Mouse (Mus musculus) brain, embryonic 14.5 days (tissue): ENCODE results near the gene Dpf3. TPM values are rescaled to one million over a fixed set of nuclear protein-coding genes. Genes with fewer than 3 reads are reported as not detected.

Experiments used
- DNase-seq: peaks from one replicate; pipeline ENCODE4 v3.0.0-alpha.2; 2011; ENCODE audit warnings: low read depth
- CTCF ChIP-seq: fragments of 200-500 bp; IDR thresholded peaks from 2 replicates; pipeline ENCODE4 v1.5.1; 2012; ENCODE audit warnings: inconsistent platforms, mild to moderate bottlenecking, moderate library complexity, borderline replicate concordance; ENCODE audit not compliant: insufficient read depth, insufficient read length; ENCODE audit errors: extremely low read depth
- POLR2A ChIP-seq: fragments of 200-500 bp; IDR thresholded peaks from 2 replicates; pipeline ENCODE4 v1.6.1; 2012; ENCODE audit warnings: mild to moderate bottlenecking, inconsistent platforms, borderline replicate concordance; ENCODE audit not compliant: poor library complexity, insufficient read depth, insufficient read length, severe bottlenecking; ENCODE audit errors: extremely low read depth
- polyA plus RNA-seq: library from polyadenylated mRNA; depleted of rRNA; stranded (reverse); fragments of >200 nt; gene quantifications from 2 replicates; pipeline ENCODE4 v1.2.3, GENCODE M21; 2012

Dpf3 gene
- polyA plus RNA-seq, 1 experiment: 20.9 TPM

GRCm38 (mm10) chr12:83381072-83381471 is 106.4 kb downstream of the Dpf3 start:
- DNase-seq: no peak
- TF ChIP-seq POLR2A (no peak), CTCF (no peak)

DNA sequence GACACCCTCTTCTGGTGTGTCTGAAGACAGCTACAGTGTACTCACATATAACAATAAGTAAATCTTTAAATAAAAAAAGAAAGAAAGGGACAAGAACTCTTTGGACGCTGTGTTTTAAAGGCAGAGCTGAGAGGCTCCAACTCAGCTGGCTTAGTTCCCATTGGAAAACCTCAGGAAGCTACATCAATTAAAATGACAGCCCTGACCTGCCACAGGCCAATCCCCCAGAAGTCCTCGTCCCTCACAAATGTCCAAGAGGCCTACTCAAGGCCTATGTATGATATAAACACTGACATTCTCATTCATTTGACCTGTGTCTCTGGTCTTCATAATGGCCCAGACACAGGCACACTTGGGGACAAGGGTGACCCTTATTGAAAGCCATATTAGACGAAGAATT is 107.5 kb downstream of the Dpf3 start:
- TF ChIP-seq CTCF (no peak), POLR2A (no peak)
- no peak for DNase-seq

DNA sequence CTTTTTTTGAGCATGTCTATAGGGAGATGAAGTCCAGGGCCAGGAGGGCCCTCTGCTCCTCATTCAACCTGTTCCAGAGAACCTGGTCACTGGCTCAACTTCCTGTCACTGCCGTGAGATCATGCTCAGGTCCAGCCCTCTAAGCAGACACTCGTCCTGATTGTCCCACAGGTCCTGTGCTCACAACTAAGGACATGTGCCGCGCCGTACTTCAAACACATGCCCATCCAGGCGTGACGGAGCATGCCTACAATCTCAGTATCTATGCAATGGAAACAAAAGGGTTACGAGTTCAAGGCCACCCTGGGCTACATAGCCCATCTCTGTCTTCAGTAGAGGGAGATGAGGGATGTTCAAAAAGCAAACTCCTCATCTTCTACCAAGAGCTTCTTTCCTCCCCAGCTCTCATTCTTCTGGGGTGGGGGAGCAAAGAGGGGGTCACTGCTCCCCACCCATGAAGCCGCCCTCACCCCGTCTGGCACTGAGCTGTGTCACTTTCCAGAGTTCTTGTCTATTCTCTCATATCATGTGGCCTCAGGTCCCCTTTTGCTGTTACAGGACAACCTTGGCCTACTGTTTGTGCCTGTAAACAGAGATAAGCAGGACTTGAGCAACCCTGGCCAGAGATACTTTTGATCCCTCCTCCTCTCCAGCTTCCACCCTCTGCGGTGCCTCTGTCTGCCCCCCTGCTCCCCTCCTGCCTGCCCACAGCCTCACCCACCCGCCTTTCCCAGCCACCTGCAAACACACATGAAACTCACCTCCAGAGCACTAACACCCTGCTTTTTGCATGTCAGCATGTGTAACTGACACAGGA is 112.3 kb downstream of the Dpf3 start:
- no peak for DNase-seq
- TF ChIP-seq POLR2A: no peak
- no peak for TF ChIP-seq CTCF

GRCm38 (mm10) chr12:83373081-83373480 is 114.4 kb downstream of the Dpf3 start:
- TF ChIP-seq POLR2A: no peak
- TF ChIP-seq CTCF: no peak
- DNase-seq: peak; percentile 27

DNA sequence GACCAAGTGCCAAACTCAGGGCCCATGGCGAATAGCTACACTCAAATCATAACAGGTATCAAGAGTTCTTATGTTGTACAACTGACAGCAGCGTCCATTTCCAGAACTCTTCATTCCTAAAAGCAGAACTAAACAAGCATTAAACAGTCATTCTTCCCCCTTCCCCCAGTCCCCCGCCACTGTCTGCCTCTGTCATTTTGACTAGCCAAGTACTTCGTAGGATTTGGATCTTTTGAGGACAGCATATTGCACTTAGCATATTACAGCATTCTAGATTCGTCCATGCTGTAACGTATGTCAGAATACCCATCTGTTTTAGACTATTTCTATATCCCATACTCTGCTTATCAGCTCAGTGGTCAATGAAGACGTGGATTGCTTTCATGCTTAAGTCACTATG is 115.2 kb downstream of the Dpf3 start:
- no peak for DNase-seq
- no peak for TF ChIP-seq CTCF
- no peak for TF ChIP-seq POLR2A

GRCm38 (mm10) chr12:83370221-83370620 is 117.3 kb downstream of the Dpf3 start:
- no peak for DNase-seq
- TF ChIP-seq POLR2A (no peak), CTCF (no peak)

GRCm38 (mm10) chr12:83369416-83369815 is 118.1 kb downstream of the Dpf3 start:
- DNase-seq: no peak
- TF ChIP-seq CTCF: no peak

GRCm38 (mm10) chr12:83367486-83367885 is 120.0 kb downstream of the Dpf3 start:
- DNase-seq: no peak
- TF ChIP-seq POLR2A: no peak
- no peak for TF ChIP-seq CTCF

- TF ChIP-seq CTCF (peak; percentile 8; the same call in 1 of the 2 replicates), POLR2A (no peak)
Observed at GRCm38 (mm10) chr12:83364771-83365170, 122.7 kb downstream of the Dpf3 start.

DNA sequence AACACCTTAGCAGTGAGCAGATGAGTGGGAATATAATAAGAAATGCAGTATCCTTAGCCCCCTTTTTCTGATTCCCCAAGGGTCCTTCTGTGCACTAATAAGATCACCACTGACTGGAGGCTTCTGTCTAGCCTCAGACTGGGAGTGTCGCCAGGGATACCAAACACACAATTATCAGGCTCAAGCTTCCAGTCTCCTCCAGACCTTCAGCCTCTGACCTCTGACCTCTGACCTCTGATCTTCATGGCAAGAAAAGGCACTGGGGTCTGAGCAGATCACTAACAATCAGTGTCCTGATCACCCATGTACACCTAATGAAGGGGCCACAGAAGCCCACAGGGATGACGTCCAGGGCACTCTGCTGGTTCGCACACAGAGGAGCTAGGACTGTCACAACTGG is 125.7 kb downstream of the Dpf3 start:
- TF ChIP-seq CTCF (no peak), POLR2A (no peak)
- DNase-seq: no peak

More at GRCm38 (mm10) chr12:83364771-83365170, 122.7 kb downstream of the Dpf3 start:
- no peak for DNase-seq

GRCm38 (mm10) chr12:83352640-83353039 is 134.9 kb downstream of the Dpf3 start:
- TF ChIP-seq CTCF: no peak
- TF ChIP-seq POLR2A: no peak
- no peak for DNase-seq

GRCm38 (mm10) chr12:83349736-83350135 is 137.8 kb downstream of the Dpf3 start:
- no peak for TF ChIP-seq POLR2A
- no peak for TF ChIP-seq CTCF
- no peak for DNase-seq
